Mouse (Mus musculus) R1 (cell line): ENCODE measurements around the gene Pde8a.
"Not testable (repeated sequence)": the region's sequence is repeated elsewhere in the genome, so short reads cannot be mapped to it uniquely, and the experiment has no call there.

Source experiments
- DNase-seq: peaks from one replicate; pipeline ENCODE4 v3.0.0-alpha.2; 2018; ENCODE audit warnings: low read depth, low spot score

Pde8a gene

DNA sequence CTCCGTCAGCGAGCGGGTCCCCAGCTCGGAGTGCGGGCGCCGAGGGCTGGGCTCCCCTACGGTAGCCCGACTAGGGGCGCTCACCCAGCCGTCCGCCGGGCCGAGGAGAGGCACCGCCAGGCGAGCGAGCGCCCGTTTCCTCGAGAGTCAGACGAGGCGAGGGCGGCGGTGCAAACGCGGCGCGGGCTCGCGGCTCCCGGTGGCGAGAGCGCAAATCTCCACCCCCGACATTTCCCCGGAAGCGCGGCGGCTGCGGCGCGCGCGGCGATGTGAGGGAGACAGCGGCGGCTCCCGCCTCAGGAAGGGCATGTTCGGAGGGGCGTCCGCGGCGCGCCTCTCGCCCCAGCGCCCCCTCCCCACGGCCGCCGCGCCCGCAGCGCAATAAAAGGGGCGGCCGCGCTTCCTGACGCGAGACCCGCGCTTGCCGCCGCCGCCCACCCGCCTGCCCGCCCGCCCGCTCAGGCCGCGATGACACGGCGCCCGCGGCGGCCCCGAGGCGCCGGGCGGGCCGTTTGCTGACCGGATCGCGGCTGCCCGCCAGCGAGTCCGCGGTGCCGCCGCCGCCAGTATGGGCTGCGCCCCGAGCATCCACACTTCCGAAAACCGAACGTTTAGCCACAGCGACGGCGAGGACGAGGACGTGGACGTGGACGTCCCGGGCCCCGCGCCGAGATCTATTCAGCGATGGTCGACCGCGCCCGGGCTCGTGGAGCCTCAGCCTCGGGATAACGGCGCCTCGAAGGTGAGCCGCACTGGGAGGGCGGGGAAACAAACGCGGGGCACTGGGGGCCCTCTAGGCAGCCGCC is at the start of gene Pde8a:
Gene Pde8a (plus strand): TSS at position 250 of the 806 bp plus-strand sequence.
- no peak for DNase-seq

DNA sequence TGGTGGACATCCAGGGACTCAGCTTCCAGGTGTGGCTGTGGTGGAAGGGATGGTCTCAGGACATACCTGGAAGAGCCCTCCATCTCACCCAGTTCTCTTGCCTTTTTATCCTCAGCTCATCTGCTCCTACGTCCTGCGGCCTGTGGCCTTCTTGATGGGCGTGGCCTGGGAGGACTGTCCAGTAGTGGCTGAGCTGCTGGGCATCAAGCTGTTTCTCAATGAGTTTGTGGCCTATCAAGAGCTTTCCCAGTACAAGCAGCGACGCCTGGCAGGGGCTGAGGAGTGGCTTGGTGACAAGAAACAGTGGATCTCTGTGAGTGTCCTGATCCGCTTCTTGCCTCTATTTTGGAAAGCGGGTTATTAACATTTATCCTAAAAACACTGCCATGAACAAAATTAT is 49.0 kb upstream of the Pde8a start:
- DNase-seq = no peak

DNA sequence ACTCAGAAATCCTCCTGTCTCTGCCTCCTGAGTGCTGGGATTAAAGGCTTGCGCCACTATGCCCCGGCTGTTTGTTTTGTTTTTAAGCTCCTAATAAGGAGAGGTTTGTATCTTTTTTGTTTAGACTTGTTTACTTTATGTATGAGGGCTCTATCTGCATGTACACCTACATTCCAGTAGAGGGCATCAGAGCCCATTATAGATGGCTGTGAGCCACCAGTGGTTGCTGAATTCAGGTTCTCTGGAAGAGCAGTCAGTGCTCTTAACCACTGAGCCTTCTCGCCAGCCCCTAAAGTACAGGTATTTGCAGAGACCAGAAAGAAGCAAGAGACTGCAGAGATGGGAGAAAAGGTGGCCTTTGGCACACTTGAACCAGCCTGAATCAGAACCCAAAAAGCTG is 46.3 kb upstream of the Pde8a start:
- DNase-seq = peak; percentile 79

DNA sequence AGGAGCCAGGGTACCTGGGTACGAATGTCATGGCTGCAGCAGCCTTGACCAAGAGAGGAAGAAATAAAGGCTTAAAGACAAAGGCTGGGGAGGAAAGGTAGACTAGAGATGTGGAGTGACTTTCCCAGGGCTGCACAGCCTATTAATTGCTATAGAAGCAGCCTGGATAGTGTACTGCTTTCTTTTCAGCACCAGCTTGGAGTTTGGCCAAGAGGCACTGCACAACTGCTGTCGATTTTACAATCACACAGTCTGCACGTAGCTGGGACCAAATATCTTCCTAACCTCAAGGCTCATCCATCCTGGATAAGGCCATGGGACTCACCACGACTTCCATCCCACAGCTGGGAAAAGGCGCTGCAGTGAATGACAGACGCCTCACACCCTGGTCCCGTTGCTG is 44.0 kb upstream of the Pde8a start:
- no peak for DNase-seq

DNA sequence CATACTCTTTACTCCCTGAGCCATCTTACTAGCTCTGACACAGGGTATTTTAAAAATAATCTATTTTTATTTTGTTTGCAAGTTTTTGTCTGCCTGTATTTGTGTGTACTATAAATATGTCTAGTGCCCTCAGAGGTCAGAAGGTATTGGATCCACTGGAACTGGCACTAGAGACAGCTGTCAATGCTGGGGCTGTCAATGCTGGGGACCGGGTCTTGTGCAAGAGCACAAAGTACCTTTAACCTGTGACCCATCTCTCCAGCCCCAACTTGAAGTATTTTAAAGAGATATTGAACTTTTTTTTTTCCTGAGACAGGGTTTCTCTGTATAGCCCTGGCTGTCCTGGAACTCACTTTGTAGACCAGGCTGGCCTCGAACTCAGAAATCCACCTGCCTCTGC is 39.5 kb upstream of the Pde8a start:
- no peak for DNase-seq

DNA sequence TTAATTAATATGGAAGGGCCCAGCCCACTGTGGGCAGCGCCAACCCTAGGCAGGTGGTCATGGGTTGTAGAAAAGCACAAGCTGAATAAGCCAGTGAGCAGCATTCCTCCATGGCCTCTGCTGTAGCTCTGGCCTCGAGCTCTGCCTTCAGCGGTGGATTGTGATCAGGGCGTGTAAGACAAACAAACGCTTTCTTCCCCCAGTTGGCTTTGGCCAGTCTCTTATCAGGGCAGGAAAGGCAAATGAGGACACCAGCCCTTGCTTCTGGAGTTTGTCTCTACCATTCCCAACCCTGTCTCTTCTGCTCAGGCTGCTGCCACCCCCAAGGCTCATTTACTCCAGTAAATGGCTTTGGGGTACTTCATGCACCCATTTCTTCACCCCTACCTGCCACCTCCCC is 38.7 kb upstream of the Pde8a start:
- no peak for DNase-seq

DNA sequence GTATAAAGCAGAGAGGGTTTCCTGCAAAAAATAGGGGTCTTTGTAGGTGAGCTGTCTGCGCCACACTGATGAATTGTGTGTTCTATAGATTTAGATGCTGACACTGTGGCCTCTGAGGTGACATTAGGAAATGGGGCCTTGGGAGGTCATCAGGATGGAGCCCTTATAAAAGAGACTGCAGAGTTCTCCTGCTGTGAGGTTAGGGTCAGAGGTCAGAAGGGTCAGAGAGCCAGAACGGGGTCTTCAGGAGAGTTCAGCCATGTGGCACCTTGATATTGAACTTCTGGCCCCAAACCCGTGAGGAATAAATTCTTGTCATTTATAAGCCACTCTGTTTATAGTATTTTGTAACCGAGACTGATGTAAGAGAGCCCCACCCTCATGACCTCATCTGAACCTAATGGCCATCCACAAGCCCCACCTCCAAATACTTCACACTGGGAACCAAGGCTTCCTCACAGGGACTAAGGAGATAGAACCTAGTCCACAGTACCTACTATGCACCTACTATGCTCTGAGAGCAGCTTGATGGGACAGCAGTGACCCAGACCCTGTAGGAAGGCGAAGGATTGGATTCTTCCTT is 37.1 kb upstream of the Pde8a start:
- peak; percentile 39 for DNase-seq

DNA sequence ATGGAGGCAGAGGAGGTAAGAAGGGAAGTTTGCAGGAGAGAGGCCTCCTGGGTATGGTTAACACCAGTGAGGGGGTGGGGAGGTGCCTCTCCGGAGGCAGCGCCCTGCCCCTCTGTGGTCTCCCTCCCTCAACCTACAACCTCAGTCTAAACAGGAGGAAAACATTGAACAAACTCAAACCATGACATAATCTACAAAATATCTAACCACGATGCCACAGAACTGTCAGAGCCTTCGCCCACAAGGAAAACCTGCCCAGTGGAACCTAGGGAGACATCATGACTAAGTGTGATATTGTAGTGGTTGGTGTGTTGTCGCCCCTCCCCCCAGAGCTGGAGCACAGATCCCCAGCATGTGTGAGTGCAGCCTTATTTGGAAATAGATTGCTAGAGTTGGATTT is 33.9 kb upstream of the Pde8a start:
- DNase-seq = no peak

DNA sequence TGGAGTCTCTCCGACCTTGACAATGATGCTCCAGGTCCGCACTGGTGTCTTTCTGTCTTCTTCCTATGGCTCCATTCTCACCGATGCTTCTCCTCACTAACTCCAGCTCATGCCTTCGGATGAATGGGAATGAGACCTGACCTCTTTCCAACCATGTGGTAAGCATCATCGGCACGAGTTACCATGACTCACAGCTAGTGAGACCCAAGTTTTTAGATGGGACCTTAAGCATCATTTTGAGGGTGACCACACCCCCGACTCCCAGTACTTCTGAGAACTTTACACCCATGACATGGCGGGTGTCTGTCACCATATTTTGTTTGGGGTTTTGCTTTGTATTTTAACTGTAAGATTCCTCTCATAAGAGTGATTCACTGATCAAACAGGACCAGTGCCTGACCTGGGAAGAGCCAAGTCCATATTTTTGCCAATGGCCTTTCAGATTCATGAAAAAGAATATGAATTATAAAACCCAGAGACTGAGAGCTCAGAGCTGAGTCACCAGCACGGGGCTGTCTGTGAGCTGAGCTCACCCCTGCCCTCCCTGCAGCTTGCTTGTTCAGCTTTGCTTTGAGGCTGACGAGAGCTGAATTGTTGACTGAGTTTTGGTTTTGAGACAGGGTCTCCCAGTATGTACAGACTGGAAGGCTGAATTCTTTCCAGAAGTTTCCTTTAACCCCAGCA is 30.8 kb upstream of the Pde8a start:
- DNase-seq = no peak

DNA sequence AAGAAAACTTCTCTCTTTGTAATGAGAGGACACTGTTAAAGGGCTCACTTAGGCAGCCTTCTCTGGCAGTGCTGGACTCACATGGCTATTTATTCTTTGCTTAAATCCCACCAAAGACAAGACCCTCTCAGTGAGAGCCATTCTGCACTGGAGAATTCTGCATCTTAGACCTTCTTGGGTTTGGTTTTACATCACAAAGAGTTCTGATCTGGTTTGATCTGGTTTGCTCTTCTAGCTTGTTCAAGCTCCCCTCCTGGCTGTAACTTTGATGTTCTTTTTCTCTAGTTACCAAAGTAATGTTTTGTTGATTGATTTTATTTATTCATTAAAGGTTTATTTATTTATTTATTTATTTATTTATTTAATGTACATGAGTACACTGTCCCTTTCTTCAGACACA is 30.2 kb upstream of the Pde8a start:
- DNase-seq = peak; percentile 60

DNA sequence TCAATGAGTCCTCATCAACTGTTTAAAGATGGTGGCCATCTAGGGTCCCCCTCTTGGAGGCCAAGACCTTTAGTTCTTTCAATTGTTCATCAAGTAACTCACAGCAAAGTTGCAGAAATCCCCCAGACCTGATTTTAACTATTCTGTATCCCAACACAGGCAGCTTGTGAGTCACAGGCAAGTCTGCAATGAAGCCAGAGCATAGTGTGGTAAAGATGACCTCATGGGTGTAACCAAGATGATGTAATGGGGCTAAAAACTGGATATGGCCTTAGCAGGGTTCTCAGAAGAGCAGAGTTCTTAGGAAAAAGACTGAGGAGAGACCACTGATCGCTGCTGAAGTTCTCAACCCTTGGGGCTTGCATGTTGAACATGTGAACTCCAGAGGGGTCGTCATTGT is 29.3 kb upstream of the Pde8a start:
- DNase-seq = no peak

DNA sequence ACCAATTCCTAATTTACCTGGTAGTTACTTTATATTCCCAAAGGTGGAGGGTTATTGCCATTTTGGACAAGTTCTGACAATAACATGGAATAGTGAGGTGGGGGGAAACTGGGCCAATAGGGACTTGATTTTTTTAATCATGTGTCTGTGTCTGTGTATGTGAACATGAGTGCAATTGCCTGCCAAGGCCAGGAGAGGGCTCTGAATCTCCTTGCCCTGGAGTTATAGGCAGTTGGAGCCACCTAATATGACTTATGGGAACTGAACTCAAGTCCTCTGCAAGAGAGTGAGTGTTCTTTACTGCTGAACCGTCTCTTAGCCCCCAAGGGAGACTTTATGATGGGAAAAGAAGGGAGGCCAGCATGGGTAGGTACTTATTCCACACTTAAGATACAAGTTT is 28.7 kb upstream of the Pde8a start:
- peak; percentile 57 for DNase-seq

DNA sequence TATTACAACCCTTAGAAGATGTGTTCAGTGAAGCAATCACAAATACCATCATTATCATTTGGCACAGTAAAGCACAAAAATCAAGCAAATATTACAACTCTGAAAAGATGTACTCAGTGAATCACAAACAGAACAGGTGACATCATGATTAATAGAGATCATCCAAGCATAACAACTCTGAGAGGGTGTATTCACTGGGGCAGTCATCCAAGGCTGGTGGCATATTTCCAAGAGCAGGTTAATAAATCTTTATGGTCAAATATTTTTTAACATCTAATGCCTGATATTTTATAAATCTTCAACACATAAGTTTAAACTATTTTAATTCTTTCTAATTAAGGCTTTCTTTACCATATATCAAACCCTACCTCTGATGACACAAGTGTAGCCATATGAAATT is 27.4 kb upstream of the Pde8a start:
- DNase-seq = not testable (repeated sequence)

DNA sequence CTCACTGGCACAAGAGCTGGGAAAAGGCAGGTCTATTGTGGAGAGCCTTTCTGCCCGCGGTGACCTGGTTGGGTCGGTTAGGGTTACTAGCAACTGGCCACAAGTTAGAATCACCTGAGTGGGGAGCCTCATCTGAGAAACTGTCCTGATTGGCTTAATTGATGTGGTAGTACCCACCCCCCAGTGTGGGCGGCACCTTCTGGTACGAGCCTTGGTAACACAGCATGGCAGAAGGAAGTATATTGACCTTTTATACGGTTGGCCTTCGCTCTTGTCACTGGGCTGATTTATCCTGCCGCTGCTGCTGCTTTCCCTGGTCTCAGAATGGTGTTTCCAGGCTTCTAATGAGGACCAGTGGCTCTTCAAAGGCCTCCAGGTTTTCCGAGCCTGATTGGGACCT is 24.2 kb upstream of the Pde8a start:
- DNase-seq = peak; percentile 49

DNA sequence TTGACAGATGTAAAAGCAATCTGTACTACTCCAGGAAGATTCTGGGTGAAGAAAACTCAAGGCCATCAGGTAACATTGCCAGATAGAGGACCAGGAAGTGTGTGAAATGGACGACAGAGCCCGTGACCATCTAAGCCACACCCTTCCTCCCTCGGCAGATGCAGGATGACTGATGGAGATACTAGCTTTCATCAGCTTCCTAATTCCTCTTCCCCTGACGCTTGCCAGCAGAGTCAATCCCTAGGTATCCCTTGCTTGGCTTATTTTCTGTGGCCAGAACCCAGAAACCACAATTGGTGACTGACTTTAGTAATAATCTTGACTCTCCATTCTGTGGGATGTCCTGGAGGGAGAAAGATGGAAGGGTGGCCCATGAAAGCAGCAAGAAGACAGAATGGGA is 17.9 kb upstream of the Pde8a start:
- no peak for DNase-seq

DNA sequence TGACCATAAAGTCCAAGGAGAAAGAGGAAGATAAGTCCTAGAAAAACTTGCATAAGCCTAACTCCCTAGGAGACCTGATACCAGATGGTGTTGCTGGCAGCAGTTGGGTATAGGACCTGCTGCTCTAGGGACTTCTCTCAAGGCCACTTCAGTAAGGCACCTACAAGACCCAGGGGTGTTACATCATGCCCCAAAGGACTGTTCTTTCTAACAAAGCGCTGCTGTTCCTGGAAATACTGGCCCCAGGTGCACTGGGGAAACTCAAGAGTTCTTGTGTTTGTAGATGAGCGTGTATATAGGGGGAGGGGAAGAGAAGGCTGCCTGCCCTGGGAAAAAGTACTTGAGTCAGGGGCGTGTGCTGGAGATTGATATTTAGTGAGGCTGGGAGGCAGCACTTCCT is 16.6 kb upstream of the Pde8a start:
- DNase-seq = no peak

DNA sequence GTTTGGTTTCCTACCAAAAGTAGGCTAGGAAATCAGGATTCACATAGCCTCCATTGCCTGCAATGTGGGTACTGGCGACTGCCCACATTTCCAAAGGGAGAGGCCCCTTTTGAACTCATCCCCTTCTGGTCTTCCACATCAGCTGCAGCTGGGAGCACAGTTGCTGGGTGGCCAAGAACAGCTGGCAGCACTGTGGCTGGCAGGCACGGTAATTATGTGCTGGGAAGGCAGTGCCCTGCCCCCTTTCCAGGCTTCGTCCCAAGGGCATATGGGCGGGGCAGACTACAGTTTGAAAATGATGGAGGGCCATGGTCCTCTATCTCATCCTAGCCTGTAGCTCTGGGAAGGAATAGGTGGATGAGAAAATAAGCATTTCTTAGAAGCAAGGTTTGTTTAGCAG is 14.9 kb upstream of the Pde8a start:
- DNase-seq = no peak

DNA sequence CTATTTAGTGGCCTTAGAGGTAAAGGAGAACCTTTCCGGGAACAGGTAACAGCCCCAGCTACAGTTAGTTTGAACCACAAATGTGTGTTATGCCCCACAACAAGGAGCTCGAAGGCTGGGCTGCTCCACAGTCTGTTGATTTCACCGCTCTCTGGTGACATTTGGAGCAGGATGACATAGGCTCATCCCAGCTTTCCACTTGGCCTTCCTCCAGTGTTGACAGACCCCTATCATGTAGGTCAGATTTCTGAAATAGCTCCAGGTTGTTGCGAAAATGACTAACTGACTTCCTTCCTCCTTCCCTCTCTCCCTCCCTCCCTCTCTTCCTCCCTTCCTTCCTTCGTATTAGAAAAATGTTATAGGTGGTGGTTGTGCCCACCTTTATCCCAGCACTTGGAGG is 14.3 kb upstream of the Pde8a start:
- DNase-seq = no peak

DNA sequence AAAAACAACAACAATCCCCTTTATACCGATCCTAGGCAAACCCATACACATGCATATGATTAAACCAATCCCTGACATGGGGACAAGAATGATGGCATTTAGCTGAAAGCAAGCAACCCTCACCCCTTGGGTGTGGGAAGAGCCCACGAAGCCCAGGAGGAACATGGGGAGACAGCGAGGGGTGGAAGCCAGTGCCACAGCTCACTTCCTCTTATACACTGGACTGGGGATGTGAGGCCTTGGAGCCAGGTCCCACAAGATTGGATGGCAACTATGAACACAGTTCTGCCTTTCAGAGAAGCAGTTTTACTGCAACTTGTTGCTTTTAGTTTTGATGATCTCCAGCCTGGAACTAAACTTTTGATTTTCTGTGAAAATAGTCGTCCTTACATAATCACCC is 13.6 kb upstream of the Pde8a start:
- no peak for DNase-seq

DNA sequence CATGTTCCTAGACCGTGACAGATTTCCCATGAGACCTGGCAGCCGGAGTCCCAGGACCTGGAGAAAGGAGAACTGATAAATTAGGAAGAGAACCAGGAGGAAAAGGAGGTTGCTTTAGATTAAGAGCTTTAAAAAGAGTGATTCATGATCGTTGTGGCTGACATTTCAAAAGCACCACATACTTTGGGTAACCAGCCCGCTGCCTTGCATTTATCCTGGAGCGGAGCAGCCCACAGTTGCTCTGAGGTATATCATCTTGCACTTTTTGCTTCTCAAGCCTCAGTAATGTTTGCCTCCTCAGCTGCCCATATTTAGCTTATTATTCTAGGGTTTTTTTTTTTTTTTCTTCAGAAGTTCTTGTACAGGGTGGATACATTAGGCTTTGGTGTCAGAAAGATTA is 11.0 kb upstream of the Pde8a start:
- DNase-seq = no peak

DNA sequence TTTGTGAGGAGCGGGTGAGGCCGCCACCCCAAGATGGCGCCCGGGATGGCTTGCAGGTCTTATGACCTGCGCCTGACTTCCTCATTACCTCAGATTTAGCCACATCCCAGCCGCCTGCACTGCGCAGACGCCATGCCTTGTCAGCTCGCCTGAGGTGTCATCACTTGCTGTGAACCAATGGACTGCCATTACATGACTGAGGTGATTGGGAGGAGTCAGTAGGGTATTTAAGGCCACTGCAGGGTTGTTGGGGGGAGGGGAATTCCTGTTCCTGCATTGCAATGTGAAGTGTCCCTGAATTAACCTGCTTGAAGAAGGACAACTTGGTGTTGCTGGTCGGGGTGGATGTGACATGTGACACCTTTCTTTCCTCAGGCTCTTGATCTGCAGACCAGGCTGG is 9.8 kb upstream of the Pde8a start:
- peak; percentile 87 for DNase-seq

DNA sequence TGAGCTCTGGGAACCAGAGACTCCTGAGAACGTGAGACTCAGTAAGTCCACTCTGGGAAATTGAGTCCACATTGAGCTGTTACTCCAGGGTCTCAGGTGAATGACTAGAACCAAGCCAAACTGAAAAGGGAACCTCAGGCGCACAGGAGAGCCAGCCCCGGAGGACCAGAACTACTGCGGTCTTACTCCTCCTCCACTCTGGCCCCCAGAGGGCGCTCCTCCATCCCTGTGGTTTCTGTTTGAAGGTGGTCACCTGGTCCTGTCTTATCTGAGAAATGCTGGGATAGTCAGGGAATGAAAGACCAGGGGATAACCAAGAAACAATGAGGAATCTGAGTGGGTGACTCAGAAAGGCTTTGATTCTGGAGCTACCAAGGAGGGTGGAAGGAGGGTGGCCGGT is 4.5 kb upstream of the Pde8a start:
- DNase-seq = peak; percentile 88
